Mouse (Mus musculus) ovary, adult 18-20 months (tissue): Measurements from ENCODE around the gene Fhit.
"Not testable (repeated sequence)": the region's sequence is repeated elsewhere in the genome, so short reads cannot be mapped to it uniquely, and the experiment has no call there.

Source experiments
- DNase-seq: peaks from one replicate; pipeline ENCODE4 v3.0.0; 2022; ENCODE audit warnings: low spot score, mixed read lengths

Fhit gene

GRCm38 (mm10) chr14:11161751-11162231 lies at the start of gene Fhit:
Fhit (minus strand) TSS chr14:11162035.
- peak; percentile 91 for DNase-seq

GRCm38 (mm10) chr14:11206786-11207185 lies 45.0 kb upstream of the Fhit start:
- no peak for DNase-seq

GRCm38 (mm10) chr14:11160806-11161450 lies 907 bp downstream of the Fhit start:
- peak; percentile 81 for DNase-seq

GRCm38 (mm10) chr14:11159641-11160040 lies 2.2 kb downstream of the Fhit start:
- no peak for DNase-seq

GRCm38 (mm10) chr14:11159021-11159420 lies 2.8 kb downstream of the Fhit start:
- DNase-seq: no peak

GRCm38 (mm10) chr14:11157741-11158140 lies 4.1 kb downstream of the Fhit start:
- no peak for DNase-seq

GRCm38 (mm10) chr14:11151634-11152321 lies 10.1 kb downstream of the Fhit start:
- DNase-seq: peak; percentile 40

- DNase-seq: no peak
Observed at GRCm38 (mm10) chr14:11133787-11134735, 27.8 kb downstream of the Fhit start.

- no peak for DNase-seq
Observed at GRCm38 (mm10) chr14:11132637-11133474, 29.0 kb downstream of the Fhit start.

- DNase-seq: no peak
Observed at GRCm38 (mm10) chr14:11125096-11125495, 36.7 kb downstream of the Fhit start.

- no peak for DNase-seq
Observed at GRCm38 (mm10) chr14:11119076-11119475, 42.8 kb downstream of the Fhit start.

GRCm38 (mm10) chr14:11085596-11085995 lies 76.2 kb downstream of the Fhit start:
- DNase-seq: no peak

GRCm38 (mm10) chr14:11083946-11084345 lies 77.9 kb downstream of the Fhit start:
- DNase-seq: no peak

- no peak for DNase-seq
Observed at GRCm38 (mm10) chr14:11083462-11083861, 78.4 kb downstream of the Fhit start.

- DNase-seq: no peak
Observed at GRCm38 (mm10) chr14:11063594-11063993, 98.2 kb downstream of the Fhit start.

GRCm38 (mm10) chr14:11060221-11060620 lies 101.6 kb downstream of the Fhit start:
- DNase-seq: no peak

GRCm38 (mm10) chr14:11039503-11040300 lies 122.1 kb downstream of the Fhit start:
- DNase-seq: not testable (repeated sequence)

GRCm38 (mm10) chr14:11021391-11021790 lies 140.4 kb downstream of the Fhit start:
- DNase-seq: no peak

GRCm38 (mm10) chr14:10978651-10979050 lies 183.2 kb downstream of the Fhit start:
- DNase-seq: no peak

GRCm38 (mm10) chr14:10941647-10942046 lies 220.2 kb downstream of the Fhit start:
- DNase-seq: no peak

- no peak for DNase-seq
Observed at GRCm38 (mm10) chr14:10933667-10934066, 228.2 kb downstream of the Fhit start.
